Mouse (Mus musculus): Measurements from ENCODE around the gene Ttc13. TPM values are rescaled to one million over a fixed set of nuclear protein-coding genes. Genes with fewer than 3 reads are reported as not detected.
A peak's percentile ranks its signal among the peaks of the same experiment; 100 is the strongest.

Gene Ttc13
- polyA plus RNA-seq, 1 experiment from 2014 or later, result 29.0 TPM

- ATAC-seq (replicated peaks; ENCODE audit: low FRiP score, low read depth) (peak; percentile 30; the same call in 1 of the 2 replicates), DNase-seq (ENCODE audit: low spot score) (peak; percentile 80)
- H3K4me3 ChIP-seq (replicated peaks; ENCODE audit: low read depth, low read length), result no peak overlapping the region
- 0 out of 2 replicates have a peak, but pooled peaks cover 12% of the 10 kb centered on the region for H3K36me3 ChIP-seq (ENCODE audit: insufficient read depth, low read length)
- TF ChIP-seq CTCF (IDR thresholded peaks at IDR 0.05; ENCODE audit: low read depth), result no peak
- H3K4me2 ChIP-seq (ENCODE audit: low read length), result peak overlapping the region; percentile 19
- no peak overlapping the region for H3K9ac ChIP-seq (ENCODE audit: low read depth, low read length)
- peaks cover 24% of the 10 kb centered on the region for H3K4me1 ChIP-seq (replicated peaks; ENCODE audit: insufficient read depth, low read length)
- no peaks in the 10 kb centered on the region for H3K9me3 ChIP-seq (replicated peaks; ENCODE audit: low read length)
- WGBS, result 27% methylated on average over 18 of the region's 18 CpGs
- H3K27me3 ChIP-seq (ENCODE audit: insufficient read depth, low read length), result no peaks in the 10 kb centered on the region
- peak overlapping the region; percentile 71 for H3K27ac ChIP-seq
These were observed 78.0 kb downstream of the Ttc13 start for GRCm38 (mm10) chr8:124643540-124644339.

- H3K27ac ChIP-seq, result no peak overlapping the region
- ATAC-seq (replicated peaks; ENCODE audit: low FRiP score, low read depth) (no peak), DNase-seq (ENCODE audit: low spot score) (no peak)
- H3K27me3 ChIP-seq (ENCODE audit: insufficient read depth, low read length), result no peaks in the 10 kb centered on the region
- peaks cover 22% of the 10 kb centered on the region for H3K4me1 ChIP-seq (replicated peaks; ENCODE audit: insufficient read depth, low read length)
- no peaks in the 10 kb centered on the region for H3K9me3 ChIP-seq (replicated peaks; ENCODE audit: low read length)
- peaks cover 31% of the 10 kb centered on the region; the same call in 1 of the 2 replicates for H3K36me3 ChIP-seq (ENCODE audit: insufficient read depth, low read length)
- no peak for TF ChIP-seq CTCF (IDR thresholded peaks at IDR 0.05; ENCODE audit: low read depth)
- H3K4me3 ChIP-seq (replicated peaks; ENCODE audit: low read depth, low read length), result no peak overlapping the region
- no peak overlapping the region for H3K4me2 ChIP-seq (ENCODE audit: low read length)
- no peak overlapping the region for H3K9ac ChIP-seq (ENCODE audit: low read depth, low read length)
- WGBS, result 94% methylated on average over 8 of the region's 8 CpGs
These were observed 80.2 kb downstream of the Ttc13 start for GRCm38 (mm10) chr8:124641599-124641998.

GRCm38 (mm10) chr8:124635247-124635502 is 86.6 kb downstream of the Ttc13 start:
- H3K9ac ChIP-seq (ENCODE audit: low read depth, low read length), result no peak overlapping the region
- 78% methylated on average over 8 of the region's 8 CpGs for WGBS
- DNase-seq (ENCODE audit: low spot score) (no peak), ATAC-seq (replicated peaks; ENCODE audit: low FRiP score, low read depth) (no peak)
- no peak for TF ChIP-seq CTCF (IDR thresholded peaks at IDR 0.05; ENCODE audit: low read depth)
- no peak overlapping the region for H3K4me2 ChIP-seq (ENCODE audit: low read length)
- no peaks in the 10 kb centered on the region for H3K27me3 ChIP-seq (ENCODE audit: insufficient read depth, low read length)
- no peaks in the 10 kb centered on the region for H3K9me3 ChIP-seq (replicated peaks; ENCODE audit: low read length)
- peaks cover 34% of the 10 kb centered on the region; the same call in 1 of the 2 replicates for H3K36me3 ChIP-seq (ENCODE audit: insufficient read depth, low read length)
- H3K4me1 ChIP-seq (replicated peaks; ENCODE audit: insufficient read depth, low read length), result no peaks in the 10 kb centered on the region
- H3K27ac ChIP-seq, result no peak overlapping the region
- H3K4me3 ChIP-seq (replicated peaks; ENCODE audit: low read depth, low read length), result no peak overlapping the region

DNA sequence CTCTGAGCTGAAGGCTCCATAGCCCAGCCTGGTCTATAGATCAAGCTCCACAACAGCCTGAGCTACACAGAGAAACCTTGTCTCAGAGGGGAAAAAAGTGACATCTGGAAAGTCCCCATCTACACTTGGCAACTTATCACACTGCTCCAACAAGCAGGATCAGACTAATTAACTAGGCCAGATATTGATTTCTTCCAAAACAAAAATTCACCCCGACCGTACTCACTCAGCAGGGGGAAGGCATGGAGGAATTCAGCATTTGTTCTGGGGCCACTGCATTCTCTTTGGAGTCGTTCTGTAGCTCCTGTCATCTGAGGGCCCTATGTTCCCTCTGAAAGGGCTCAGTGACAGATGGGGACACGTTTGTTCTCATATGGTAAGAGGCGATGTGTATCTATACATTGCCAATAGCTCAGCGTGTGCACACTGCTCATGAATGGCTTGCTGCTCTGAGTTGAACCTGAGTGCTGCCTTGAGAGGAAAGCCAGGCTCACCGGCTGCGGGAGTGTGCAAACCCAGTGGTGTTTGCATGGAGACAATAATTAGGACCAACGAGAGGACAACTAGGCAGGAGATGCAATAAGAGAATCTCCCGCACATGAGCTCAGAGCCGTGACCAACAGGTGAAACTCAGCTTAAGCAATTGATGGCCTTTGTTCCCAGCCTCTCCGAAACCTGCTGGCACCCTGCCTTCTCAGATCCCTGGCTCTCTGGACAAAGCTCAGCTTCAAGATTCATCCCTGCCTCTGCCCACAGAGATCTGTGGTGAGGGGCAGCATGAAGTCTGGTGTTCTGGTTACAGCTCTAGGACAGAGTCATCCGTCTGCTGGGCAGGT is 87.2 kb downstream of the Ttc13 start:
- TF ChIP-seq CTCF (IDR thresholded peaks at IDR 0.05; ENCODE audit: low read depth), result no peak
- Histone ChIP-seq H3K27me3 (ENCODE audit: insufficient read depth, low read length) (no peaks in the 10 kb centered on the region), H3K9me3 (replicated peaks; ENCODE audit: low read length) (no peaks in the 10 kb centered on the region), H3K9ac (ENCODE audit: low read depth, low read length) (no peak overlapping the region), H3K4me3 (replicated peaks; ENCODE audit: low read depth, low read length) (no peak overlapping the region), H3K36me3 (ENCODE audit: insufficient read depth, low read length) (peaks cover 31% of the 10 kb centered on the region; the same call in 1 of the 2 replicates), H3K4me1 (replicated peaks; ENCODE audit: insufficient read depth, low read length) (no peaks in the 10 kb centered on the region), H3K27ac (no peak overlapping the region), H3K4me2 (ENCODE audit: low read length) (no peak overlapping the region)
- WGBS, result 76% methylated on average over 13 of the region's 13 CpGs
- no peak for ATAC-seq (replicated peaks; ENCODE audit: low FRiP score, low read depth)
- no peak for DNase-seq (ENCODE audit: low spot score)

DNA sequence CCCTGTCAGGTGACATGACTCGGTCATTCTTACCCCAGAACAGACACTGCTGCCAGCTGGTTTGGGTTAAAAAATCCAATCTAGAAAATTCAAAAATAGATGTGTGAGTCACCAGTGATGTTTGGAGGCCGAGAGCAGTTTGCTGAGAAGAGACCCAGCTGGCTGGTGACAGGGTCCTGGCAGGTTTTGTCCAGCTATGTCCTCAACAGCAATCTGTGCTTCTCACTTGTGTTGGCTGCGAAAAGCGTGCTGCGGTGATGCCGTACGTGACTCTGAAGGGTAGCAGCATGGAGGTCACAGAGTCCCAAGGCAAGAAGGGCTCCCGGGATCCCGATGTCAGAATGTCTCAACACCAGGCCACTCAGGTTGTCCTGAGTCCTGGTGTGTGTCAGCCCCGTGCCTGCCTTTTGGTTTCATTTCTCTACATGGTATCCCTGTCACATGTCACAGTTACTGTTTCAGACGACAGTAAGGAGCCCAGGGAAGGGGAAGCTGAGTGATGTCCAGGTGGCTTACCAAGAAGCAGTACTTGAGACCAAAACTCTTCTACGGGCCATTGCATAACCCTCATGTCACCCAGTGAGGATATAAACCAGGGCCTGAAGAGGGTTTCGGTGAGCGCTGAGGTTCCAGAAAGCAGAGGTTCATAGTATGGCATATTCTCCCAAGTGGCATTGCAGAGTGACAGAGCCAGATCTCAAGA is 88.6 kb downstream of the Ttc13 start:
- H3K4me2 ChIP-seq (ENCODE audit: low read length), result no peak overlapping the region
- peak overlapping the region; percentile 70; the same call in 1 of the 2 replicates for H3K27ac ChIP-seq
- TF ChIP-seq CTCF (IDR thresholded peaks at IDR 0.05; ENCODE audit: low read depth), result no peak
- H3K9ac ChIP-seq (ENCODE audit: low read depth, low read length), result no peak overlapping the region
- DNase-seq (ENCODE audit: low spot score), result peak; percentile 79
- WGBS, result 62% methylated on average over 14 of the region's 14 CpGs
- H3K27me3 ChIP-seq (ENCODE audit: insufficient read depth, low read length), result no peaks in the 10 kb centered on the region
- H3K4me3 ChIP-seq (replicated peaks; ENCODE audit: low read depth, low read length), result no peak overlapping the region
- no peaks in the 10 kb centered on the region for H3K9me3 ChIP-seq (replicated peaks; ENCODE audit: low read length)
- peaks cover 18% of the 10 kb centered on the region; the same call in 1 of the 2 replicates for H3K36me3 ChIP-seq (ENCODE audit: insufficient read depth, low read length)
- no peak for ATAC-seq (replicated peaks; ENCODE audit: low FRiP score, low read depth)
- no peaks in the 10 kb centered on the region for H3K4me1 ChIP-seq (replicated peaks; ENCODE audit: insufficient read depth, low read length)

GRCm38 (mm10) chr8:124631966-124632365 is 89.8 kb downstream of the Ttc13 start:
- no peaks in the 10 kb centered on the region for H3K27me3 ChIP-seq (ENCODE audit: insufficient read depth, low read length)
- 36% methylated on average over 7 of the region's 7 CpGs for WGBS
- no peak overlapping the region for H3K4me3 ChIP-seq (replicated peaks; ENCODE audit: low read depth, low read length)
- H3K36me3 ChIP-seq (ENCODE audit: insufficient read depth, low read length), result 0 out of 2 replicates have a peak, but pooled peaks cover 7% of the 10 kb centered on the region
- no peak overlapping the region for H3K4me2 ChIP-seq (ENCODE audit: low read length)
- H3K4me1 ChIP-seq (replicated peaks; ENCODE audit: insufficient read depth, low read length), result no peaks in the 10 kb centered on the region
- ATAC-seq (replicated peaks; ENCODE audit: low FRiP score, low read depth), result no peak
- no peaks in the 10 kb centered on the region for H3K9me3 ChIP-seq (replicated peaks; ENCODE audit: low read length)
- DNase-seq (ENCODE audit: low spot score), result no peak
- H3K27ac ChIP-seq, result peak overlapping the region; percentile 70
- TF ChIP-seq CTCF (IDR thresholded peaks at IDR 0.05; ENCODE audit: low read depth), result no peak
- H3K9ac ChIP-seq (ENCODE audit: low read depth, low read length), result no peak overlapping the region

Data from kidney, postnatal 0 days (tissue).